Mouse (Mus musculus): ENCODE data around the gene Myo18a. TPM values are rescaled to one million over a fixed set of nuclear protein-coding genes. Genes with fewer than 3 reads are reported as not detected.

Myo18a gene
- polyA plus RNA-seq, 1 experiment: 13.6 TPM

DNA sequence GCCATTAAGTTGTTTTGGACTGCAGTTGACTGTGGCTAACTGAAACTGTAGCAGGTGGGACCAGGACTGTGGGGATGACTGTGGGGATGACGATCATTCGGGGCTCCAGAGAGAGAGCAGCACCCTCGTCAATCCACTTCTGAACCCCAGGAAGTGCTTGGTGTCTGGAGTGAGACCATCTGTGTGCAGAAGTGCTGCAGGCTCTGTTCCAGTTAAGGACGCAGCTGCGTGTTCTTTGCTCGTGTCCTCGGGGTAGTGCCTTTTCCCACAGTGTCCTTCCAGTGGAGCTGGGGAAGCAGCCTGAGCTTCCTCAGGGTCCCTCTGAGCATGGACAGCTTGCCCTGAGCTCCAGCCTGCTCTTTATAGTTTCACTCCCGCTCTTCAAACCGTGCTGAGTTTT lies 27.2 kb downstream of the Myo18a start:
- no peaks in the 10 kb centered on the region for H3K36me3 ChIP-seq (ENCODE audit: control insufficient read depth, insufficient read depth, low read length)
- no peaks in the 10 kb centered on the region for H3K27me3 ChIP-seq (ENCODE audit: control insufficient read depth, insufficient read depth, low read length)
- TF ChIP-seq CTCF (IDR thresholded peaks at IDR 0.05; ENCODE audit: control insufficient read depth, insufficient read depth, insufficient replicate concordance, low read depth, low read length) (no peak), POLR2A (IDR thresholded peaks at IDR 0.05; ENCODE audit: control insufficient read depth, low read depth, low read length) (no peak)
- H3K4me3 ChIP-seq (ENCODE audit: control insufficient read depth, low read depth, low read length): no peak overlapping the region
- H3K4me1 ChIP-seq (ENCODE audit: control insufficient read depth, insufficient read depth, low read length): peaks cover 20% of the 10 kb centered on the region
- no peak overlapping the region; the same call in none of the 2 replicates for H3K27ac ChIP-seq (ENCODE audit: control insufficient read depth, insufficient read depth, low read depth, low read length)

DNA sequence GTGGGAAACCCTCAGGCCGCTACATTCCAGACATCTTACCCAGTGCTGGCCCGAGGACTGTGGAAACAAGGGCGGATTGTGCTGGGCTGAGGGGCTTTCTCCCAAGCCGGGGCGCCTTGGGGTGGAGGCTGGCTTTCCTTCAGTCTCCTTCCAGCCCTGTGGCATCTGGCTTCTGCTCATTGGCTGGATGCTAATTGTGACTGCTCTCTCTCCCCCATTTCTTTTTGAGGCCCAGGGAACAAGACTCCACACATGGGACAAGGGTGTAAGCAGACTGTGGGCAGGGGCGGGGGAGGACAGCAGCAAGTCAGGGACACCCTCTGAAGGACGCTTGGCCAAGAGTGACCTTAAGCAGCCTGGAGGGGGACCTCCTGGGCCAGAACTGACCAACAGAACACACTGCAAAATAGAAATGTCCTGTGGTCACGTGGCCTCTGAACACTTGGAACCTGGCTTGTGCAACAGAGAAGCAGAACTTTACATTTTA lies 28.2 kb downstream of the Myo18a start:
- Histone ChIP-seq H3K4me3 (ENCODE audit: control insufficient read depth, low read depth, low read length) (no peak overlapping the region), H3K36me3 (ENCODE audit: control insufficient read depth, insufficient read depth, low read length) (no peaks in the 10 kb centered on the region), H3K4me1 (ENCODE audit: control insufficient read depth, insufficient read depth, low read length) (peaks cover 17% of the 10 kb centered on the region), H3K27ac (ENCODE audit: control insufficient read depth, insufficient read depth, low read depth, low read length) (no peak overlapping the region), H3K27me3 (ENCODE audit: control insufficient read depth, insufficient read depth, low read length) (no peaks in the 10 kb centered on the region)
- TF ChIP-seq CTCF (IDR thresholded peaks at IDR 0.05; ENCODE audit: control insufficient read depth, insufficient read depth, insufficient replicate concordance, low read depth, low read length): no peak
- TF ChIP-seq POLR2A (IDR thresholded peaks at IDR 0.05; ENCODE audit: control insufficient read depth, low read depth, low read length): no peak

GRCm38 (mm10) chr11:77791752-77792565 lies 28.9 kb downstream of the Myo18a start:
- H3K36me3 ChIP-seq (ENCODE audit: control insufficient read depth, insufficient read depth, low read length): no peaks in the 10 kb centered on the region
- peak overlapping the region; percentile 24; the same call in 1 of the 2 replicates for H3K27ac ChIP-seq (ENCODE audit: control insufficient read depth, insufficient read depth, low read depth, low read length)
- TF ChIP-seq CTCF (IDR thresholded peaks at IDR 0.05; ENCODE audit: control insufficient read depth, insufficient read depth, insufficient replicate concordance, low read depth, low read length): no peak
- no peak for TF ChIP-seq POLR2A (IDR thresholded peaks at IDR 0.05; ENCODE audit: control insufficient read depth, low read depth, low read length)
- no peak overlapping the region for H3K4me3 ChIP-seq (ENCODE audit: control insufficient read depth, low read depth, low read length)
- H3K4me1 ChIP-seq (ENCODE audit: control insufficient read depth, insufficient read depth, low read length): peaks cover 17% of the 10 kb centered on the region
- H3K27me3 ChIP-seq (ENCODE audit: control insufficient read depth, insufficient read depth, low read length): no peaks in the 10 kb centered on the region

GRCm38 (mm10) chr11:77792566-77792909 lies 29.5 kb downstream of the Myo18a start:
- TF ChIP-seq POLR2A (IDR thresholded peaks at IDR 0.05; ENCODE audit: control insufficient read depth, low read depth, low read length): no peak
- TF ChIP-seq CTCF (IDR thresholded peaks at IDR 0.05; ENCODE audit: control insufficient read depth, insufficient read depth, insufficient replicate concordance, low read depth, low read length): no peak
- H3K27ac ChIP-seq (ENCODE audit: control insufficient read depth, insufficient read depth, low read depth, low read length): no peak overlapping the region
- no peak overlapping the region; the same call in 1 of the 2 replicates for H3K4me3 ChIP-seq (ENCODE audit: control insufficient read depth, low read depth, low read length)
- no peaks in the 10 kb centered on the region for H3K36me3 ChIP-seq (ENCODE audit: control insufficient read depth, insufficient read depth, low read length)
- H3K4me1 ChIP-seq (ENCODE audit: control insufficient read depth, insufficient read depth, low read length): peaks cover 17% of the 10 kb centered on the region
- H3K27me3 ChIP-seq (ENCODE audit: control insufficient read depth, insufficient read depth, low read length): no peaks in the 10 kb centered on the region

DNA sequence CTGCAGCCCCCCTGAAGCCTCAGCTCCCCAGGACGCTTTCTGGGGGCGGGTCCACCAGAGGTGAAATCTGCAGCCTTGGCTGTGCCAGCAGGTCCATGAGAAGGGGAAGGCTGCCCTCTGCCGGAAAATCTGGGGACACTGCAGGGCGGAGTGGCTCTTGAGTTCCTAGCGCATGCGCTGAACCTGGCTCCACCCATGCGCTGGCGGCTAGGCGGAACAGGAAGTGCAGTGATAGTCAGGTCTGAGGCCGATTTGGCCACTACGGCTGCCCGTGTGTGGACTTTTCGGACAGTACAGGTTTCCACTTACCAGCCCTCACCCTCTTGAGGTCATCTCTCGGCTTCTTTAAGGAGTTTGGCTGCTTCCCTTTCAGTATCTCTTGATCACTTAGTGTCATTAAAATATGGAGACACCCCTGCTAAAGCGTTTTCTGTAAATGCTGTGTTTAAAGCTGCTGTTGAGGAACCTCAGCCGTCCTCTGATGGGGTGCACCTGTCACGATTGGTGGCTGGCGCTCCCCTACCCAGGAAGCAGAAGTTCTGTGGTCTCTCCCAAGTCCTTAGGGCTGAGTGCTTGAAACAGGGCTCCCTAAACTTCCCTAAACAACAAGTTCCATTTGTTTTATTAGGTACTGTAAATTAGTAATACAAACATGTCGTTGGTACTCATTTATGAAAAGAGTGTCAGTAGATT lies 30.3 kb downstream of the Myo18a start:
- H3K4me1 ChIP-seq (ENCODE audit: control insufficient read depth, insufficient read depth, low read length): peaks cover 17% of the 10 kb centered on the region
- no peaks in the 10 kb centered on the region for H3K27me3 ChIP-seq (ENCODE audit: control insufficient read depth, insufficient read depth, low read length)
- peak; percentile 97 for TF ChIP-seq CTCF (IDR thresholded peaks at IDR 0.05; ENCODE audit: control insufficient read depth, insufficient read depth, insufficient replicate concordance, low read depth, low read length)
- TF ChIP-seq POLR2A (IDR thresholded peaks at IDR 0.05; ENCODE audit: control insufficient read depth, low read depth, low read length): peak; percentile 95
- peak overlapping the region; percentile 68 for H3K4me3 ChIP-seq (ENCODE audit: control insufficient read depth, low read depth, low read length)
- no peaks in the 10 kb centered on the region for H3K36me3 ChIP-seq (ENCODE audit: control insufficient read depth, insufficient read depth, low read length)
- peak overlapping the region; percentile 51 for H3K27ac ChIP-seq (ENCODE audit: control insufficient read depth, insufficient read depth, low read depth, low read length)

DNA sequence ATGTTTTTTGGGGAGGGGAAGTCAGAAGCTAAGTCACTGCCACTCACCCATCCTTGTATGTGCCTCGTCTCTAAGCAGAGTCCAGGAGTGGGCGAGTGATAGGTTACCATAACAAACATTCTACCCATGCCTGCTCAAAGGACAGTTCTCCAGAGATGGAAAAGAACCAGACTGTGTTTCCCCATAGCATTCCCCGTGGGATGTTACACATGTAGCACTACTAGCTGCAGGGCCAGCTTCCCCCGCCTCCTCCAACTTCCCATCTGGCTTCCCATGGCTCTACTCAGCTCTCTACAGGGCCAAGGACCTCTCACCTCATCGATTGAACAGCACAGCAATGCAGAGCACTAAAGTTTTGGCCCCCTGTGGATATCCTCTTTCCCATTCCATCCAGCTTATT lies 32.2 kb downstream of the Myo18a start:
- peaks cover 17% of the 10 kb centered on the region for H3K4me1 ChIP-seq (ENCODE audit: control insufficient read depth, insufficient read depth, low read length)
- no peaks in the 10 kb centered on the region for H3K27me3 ChIP-seq (ENCODE audit: control insufficient read depth, insufficient read depth, low read length)
- no peak overlapping the region for H3K4me3 ChIP-seq (ENCODE audit: control insufficient read depth, low read depth, low read length)
- no peak overlapping the region for H3K27ac ChIP-seq (ENCODE audit: control insufficient read depth, insufficient read depth, low read depth, low read length)
- TF ChIP-seq POLR2A (IDR thresholded peaks at IDR 0.05; ENCODE audit: control insufficient read depth, low read depth, low read length) (no peak), CTCF (IDR thresholded peaks at IDR 0.05; ENCODE audit: control insufficient read depth, insufficient read depth, insufficient replicate concordance, low read depth, low read length) (no peak)
- H3K36me3 ChIP-seq (ENCODE audit: control insufficient read depth, insufficient read depth, low read length): no peaks in the 10 kb centered on the region

DNA sequence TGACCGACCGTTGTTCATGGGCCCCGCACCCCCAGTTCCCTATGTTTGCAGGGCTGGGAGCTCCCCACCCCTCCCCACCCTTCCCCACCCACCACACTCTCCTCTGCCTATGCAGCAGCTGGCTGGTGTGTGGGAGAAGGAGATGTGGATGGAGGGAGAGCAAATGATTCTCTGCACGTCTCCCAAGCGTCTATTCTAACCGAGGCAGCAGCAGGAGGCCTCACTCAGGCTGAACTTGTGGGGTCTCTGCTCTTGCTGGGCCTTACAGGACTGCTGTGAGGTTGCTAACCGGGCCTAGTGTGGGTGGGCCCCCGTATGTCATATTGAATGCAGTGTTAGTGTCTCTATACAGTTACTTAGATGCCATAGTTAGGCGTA lies 37.4 kb downstream of the Myo18a start:
- no peak overlapping the region for H3K27ac ChIP-seq (ENCODE audit: control insufficient read depth, insufficient read depth, low read depth, low read length)
- H3K36me3 ChIP-seq (ENCODE audit: control insufficient read depth, insufficient read depth, low read length): no peaks in the 10 kb centered on the region
- no peaks in the 10 kb centered on the region for H3K27me3 ChIP-seq (ENCODE audit: control insufficient read depth, insufficient read depth, low read length)
- H3K4me3 ChIP-seq (ENCODE audit: control insufficient read depth, low read depth, low read length): no peak overlapping the region
- no peak for TF ChIP-seq POLR2A (IDR thresholded peaks at IDR 0.05; ENCODE audit: control insufficient read depth, low read depth, low read length)
- TF ChIP-seq CTCF (IDR thresholded peaks at IDR 0.05; ENCODE audit: control insufficient read depth, insufficient read depth, insufficient replicate concordance, low read depth, low read length): no peak
- peaks cover 5% of the 10 kb centered on the region; the same call in 1 of the 2 replicates for H3K4me1 ChIP-seq (ENCODE audit: control insufficient read depth, insufficient read depth, low read length)

Measured in testis, adult 2 months (tissue).